Mouse (Mus musculus): ENCODE results near the gene Ino80d. TPM values are rescaled to one million over a fixed set of nuclear protein-coding genes. Genes with fewer than 3 reads are reported as not detected.

Gene Ino80d
- polyA plus RNA-seq, 1 experiment from 2014 or later = 2.8 TPM

GRCm38 (mm10) chr1:63032929-63033328, 81.5 kb downstream of the Ino80d start:
- H3K36me3 ChIP-seq (replicated peaks; ENCODE audit: insufficient read depth, low read length) = no peaks in the 10 kb centered on the region
- peak; percentile 98 for ATAC-seq

GRCm38 (mm10) chr1:63019916-63020315, 94.6 kb downstream of the Ino80d start:
- ATAC-seq = no peak
- 40% methylated on average over 2 of the region's 2 CpGs for WGBS (ENCODE audit: insufficient replicate concordance)
- no peak for DNase-seq
- no peaks in the 10 kb centered on the region for H3K4me1 ChIP-seq (ENCODE audit: insufficient read depth)
- no peak overlapping the region for H3K4me2 ChIP-seq (ENCODE audit: low read depth, low read length)
- TF ChIP-seq EP300 (IDR thresholded peaks at IDR 0.05; ENCODE audit: low read depth) (no peak), CTCF (IDR thresholded peaks at IDR 0.05; ENCODE audit: low read depth) (no peak)
- H3K9me3 ChIP-seq (ENCODE audit: low read length) = no peaks in the 10 kb centered on the region
- H3K27ac ChIP-seq (ENCODE audit: low read depth) = no peak overlapping the region
- no peak overlapping the region for H3K4me3 ChIP-seq (ENCODE audit: low read depth, low read length)
- H3K27me3 ChIP-seq (ENCODE audit: insufficient read depth, low read length) = no peaks in the 10 kb centered on the region
- no peak overlapping the region for H3K9ac ChIP-seq (replicated peaks)
- no peaks in the 10 kb centered on the region for H3K36me3 ChIP-seq (replicated peaks; ENCODE audit: insufficient read depth, low read length)

More at GRCm38 (mm10) chr1:63032929-63033328, 81.5 kb downstream of the Ino80d start:
- TF ChIP-seq EP300 (IDR thresholded peaks at IDR 0.05; ENCODE audit: low read depth) (no peak), CTCF (IDR thresholded peaks at IDR 0.05; ENCODE audit: low read depth) (no peak)
- no peak overlapping the region for H3K4me3 ChIP-seq (ENCODE audit: low read depth, low read length)
- no peaks in the 10 kb centered on the region for H3K9me3 ChIP-seq (ENCODE audit: low read length)
- H3K27ac ChIP-seq (ENCODE audit: low read depth) = no peak overlapping the region
- no peak overlapping the region for H3K9ac ChIP-seq (replicated peaks)
- H3K4me2 ChIP-seq (ENCODE audit: low read depth, low read length) = no peak overlapping the region
- no peaks in the 10 kb centered on the region for H3K4me1 ChIP-seq (ENCODE audit: insufficient read depth)
- WGBS (ENCODE audit: insufficient replicate concordance) = 75% methylated on average over 3 of the region's 3 CpGs
- peak; percentile 38 for DNase-seq
- no peaks in the 10 kb centered on the region for H3K27me3 ChIP-seq (ENCODE audit: insufficient read depth, low read length)

- 51% methylated on average over 12 of the region's 12 CpGs for WGBS (ENCODE audit: insufficient replicate concordance)
- Histone ChIP-seq H3K9me3 (ENCODE audit: low read length) (no peaks in the 10 kb centered on the region), H3K27me3 (ENCODE audit: insufficient read depth, low read length) (no peaks in the 10 kb centered on the region), H3K4me2 (ENCODE audit: low read depth, low read length) (peak overlapping the region; percentile 44), H3K4me3 (ENCODE audit: low read depth, low read length) (no peak overlapping the region), H3K9ac (replicated peaks) (no peak overlapping the region), H3K27ac (ENCODE audit: low read depth) (no peak overlapping the region), H3K4me1 (ENCODE audit: insufficient read depth) (no peaks in the 10 kb centered on the region), H3K36me3 (replicated peaks; ENCODE audit: insufficient read depth, low read length) (no peaks in the 10 kb centered on the region)
- no peak for ATAC-seq
- TF ChIP-seq CTCF (IDR thresholded peaks at IDR 0.05; ENCODE audit: low read depth) (no peak), EP300 (IDR thresholded peaks at IDR 0.05; ENCODE audit: low read depth) (no peak)
- DNase-seq = no peak
These were observed 109.3 kb downstream of the Ino80d start for GRCm38 (mm10) chr1:63005013-63005646.

DNA sequence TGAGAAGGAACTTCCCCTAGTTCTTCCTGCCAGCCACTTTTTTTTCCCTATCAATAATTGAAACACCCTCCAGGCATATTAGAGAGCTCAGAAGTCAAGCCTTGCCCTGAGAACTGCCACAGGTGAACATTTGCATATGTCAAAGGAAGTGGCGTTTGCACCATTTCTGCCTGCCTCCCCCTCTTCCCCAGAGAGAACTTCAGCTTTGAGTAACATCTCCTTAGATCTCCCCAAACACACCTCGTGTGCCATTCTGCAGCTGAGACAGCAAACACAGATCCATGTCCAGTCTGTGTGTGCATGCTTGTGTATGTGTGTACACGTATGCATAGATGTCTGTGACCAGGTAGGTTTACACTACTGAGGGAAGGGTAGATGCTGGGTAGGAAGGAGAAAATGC, 112.6 kb downstream of the Ino80d start:
- Histone ChIP-seq H3K36me3 (replicated peaks; ENCODE audit: insufficient read depth, low read length) (no peaks in the 10 kb centered on the region), H3K4me2 (ENCODE audit: low read depth, low read length) (no peak overlapping the region), H3K9me3 (ENCODE audit: low read length) (no peaks in the 10 kb centered on the region), H3K4me3 (ENCODE audit: low read depth, low read length) (no peak overlapping the region), H3K27ac (ENCODE audit: low read depth) (no peak overlapping the region), H3K4me1 (ENCODE audit: insufficient read depth) (no peaks in the 10 kb centered on the region), H3K27me3 (ENCODE audit: insufficient read depth, low read length) (no peaks in the 10 kb centered on the region), H3K9ac (replicated peaks) (no peak overlapping the region)
- ATAC-seq (no peak), DNase-seq (no peak)
- TF ChIP-seq CTCF (IDR thresholded peaks at IDR 0.05; ENCODE audit: low read depth) = no peak
- no peak for TF ChIP-seq EP300 (IDR thresholded peaks at IDR 0.05; ENCODE audit: low read depth)
- WGBS (ENCODE audit: insufficient replicate concordance) = 54% methylated on average over 3 of the region's 3 CpGs

DNA sequence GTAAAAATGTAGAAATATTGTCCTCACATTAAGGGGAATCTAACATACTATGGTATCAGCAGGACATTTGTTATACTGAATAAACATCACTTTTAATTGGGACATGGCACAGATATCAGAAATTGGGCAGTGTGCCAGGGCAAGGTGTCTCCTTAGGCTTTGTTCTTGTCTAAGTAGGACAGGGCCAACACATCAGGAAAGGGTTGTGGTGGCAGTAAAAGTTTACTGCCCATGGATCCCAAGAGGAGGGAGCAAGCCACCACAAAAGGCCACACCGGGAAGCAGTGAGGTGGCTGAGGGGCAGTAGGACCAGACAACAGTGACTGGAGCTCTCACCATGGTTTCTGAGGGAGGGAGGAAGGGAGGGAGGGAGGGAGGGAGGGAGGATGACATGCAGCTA, 121.1 kb downstream of the Ino80d start:
- no peaks in the 10 kb centered on the region for H3K9me3 ChIP-seq (ENCODE audit: low read length)
- no peak for DNase-seq
- H3K4me3 ChIP-seq (ENCODE audit: low read depth, low read length) = no peak overlapping the region
- no peak overlapping the region for H3K4me2 ChIP-seq (ENCODE audit: low read depth, low read length)
- no peaks in the 10 kb centered on the region for H3K4me1 ChIP-seq (ENCODE audit: insufficient read depth)
- H3K9ac ChIP-seq (replicated peaks) = no peak overlapping the region
- no peak for ATAC-seq
- no peaks in the 10 kb centered on the region for H3K36me3 ChIP-seq (replicated peaks; ENCODE audit: insufficient read depth, low read length)
- whole genome bisulfite sequencing (ENCODE audit: insufficient replicate concordance) = 42% methylated on average over 1 of the region's 1 CpGs
- TF ChIP-seq CTCF (IDR thresholded peaks at IDR 0.05; ENCODE audit: low read depth) (no peak), EP300 (IDR thresholded peaks at IDR 0.05; ENCODE audit: low read depth) (no peak)
- H3K27ac ChIP-seq (ENCODE audit: low read depth) = no peak overlapping the region
- no peaks in the 10 kb centered on the region for H3K27me3 ChIP-seq (ENCODE audit: insufficient read depth, low read length)

DNA sequence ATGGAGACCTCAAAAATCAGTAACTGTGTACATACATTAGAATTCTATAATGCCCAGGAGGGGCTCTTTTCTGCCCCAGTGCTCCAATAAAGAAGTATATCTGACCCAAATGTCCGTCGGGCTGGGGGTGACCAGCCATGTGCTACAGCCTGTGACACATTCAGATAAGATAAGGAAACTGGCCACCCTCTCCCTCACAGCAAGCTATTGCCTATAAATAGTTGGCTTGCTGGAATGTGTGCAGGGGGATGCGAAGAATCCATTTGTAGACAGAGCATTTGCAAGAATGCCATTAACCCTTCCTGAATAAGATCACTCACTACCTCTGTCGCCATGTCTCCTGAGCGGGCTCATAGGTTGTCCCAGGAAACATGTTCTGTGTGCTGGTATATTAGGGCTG, 121.8 kb downstream of the Ino80d start:
- H3K4me3 ChIP-seq (ENCODE audit: low read depth, low read length) = no peak overlapping the region
- 54% methylated on average over 5 of the region's 5 CpGs for WGBS (ENCODE audit: insufficient replicate concordance)
- H3K27ac ChIP-seq (ENCODE audit: low read depth) = no peak overlapping the region
- no peak overlapping the region for H3K9ac ChIP-seq (replicated peaks)
- no peaks in the 10 kb centered on the region for H3K36me3 ChIP-seq (replicated peaks; ENCODE audit: insufficient read depth, low read length)
- ATAC-seq (no peak), DNase-seq (no peak)
- H3K27me3 ChIP-seq (ENCODE audit: insufficient read depth, low read length) = no peaks in the 10 kb centered on the region
- no peak overlapping the region for H3K4me2 ChIP-seq (ENCODE audit: low read depth, low read length)
- no peak for TF ChIP-seq CTCF (IDR thresholded peaks at IDR 0.05; ENCODE audit: low read depth)
- no peak for TF ChIP-seq EP300 (IDR thresholded peaks at IDR 0.05; ENCODE audit: low read depth)
- H3K9me3 ChIP-seq (ENCODE audit: low read length) = no peaks in the 10 kb centered on the region
- no peaks in the 10 kb centered on the region for H3K4me1 ChIP-seq (ENCODE audit: insufficient read depth)

Measured in liver, postnatal 0 days (tissue).